Mouse (Mus musculus) urinary bladder, postnatal 25 days (tissue): ENCODE measurements around the gene Raly.
"Not testable (repeated sequence)": the region's sequence is repeated elsewhere in the genome, so short reads cannot be mapped to it uniquely, and the experiment has no call there.

Source experiments
- DNase-seq: peaks from one replicate; pipeline ENCODE4 v3.0.0; 2022; ENCODE audit warnings: low spot score

Gene Raly

GRCm38 (mm10) chr2:154836537-154836936, 45.6 kb downstream of the Raly start:
- no peak for DNase-seq

- DNase-seq = no peak
Observed at GRCm38 (mm10) chr2:154848086-154848485, 57.2 kb downstream of the Raly start.

- DNase-seq = no peak
Observed at GRCm38 (mm10) chr2:154855383-154855782, 64.5 kb downstream of the Raly start.

GRCm38 (mm10) chr2:154863672-154864071, 72.8 kb downstream of the Raly start:
- no peak for DNase-seq

GRCm38 (mm10) chr2:154865696-154866095, 74.8 kb downstream of the Raly start:
- DNase-seq = no peak

- no peak for DNase-seq
Observed at GRCm38 (mm10) chr2:154868106-154868505, 77.2 kb downstream of the Raly start.

- DNase-seq = no peak
Observed at GRCm38 (mm10) chr2:154869954-154870641, 79.2 kb downstream of the Raly start.

GRCm38 (mm10) chr2:154876621-154877020, 85.7 kb downstream of the Raly start:
- no peak for DNase-seq

GRCm38 (mm10) chr2:154891585-154891984, 100.7 kb downstream of the Raly start:
- DNase-seq = no peak

GRCm38 (mm10) chr2:154892201-154893044, 101.5 kb downstream of the Raly start, which contains the start of gene Eif2s2:
Gene Eif2s2, minus strand, starts transcription at chr2:154892935.
- DNase-seq = peak; percentile 91

- DNase-seq = no peak
Observed at GRCm38 (mm10) chr2:154893045-154893385, 102.1 kb downstream of the Raly start.

GRCm38 (mm10) chr2:154893548-154893947, 102.7 kb downstream of the Raly start:
- no peak for DNase-seq

- not testable (repeated sequence) for DNase-seq
Observed at GRCm38 (mm10) chr2:154899004-154899403, 108.1 kb downstream of the Raly start.

- DNase-seq = not testable (repeated sequence)
Observed at GRCm38 (mm10) chr2:154899412-154899811, 108.5 kb downstream of the Raly start.

GRCm38 (mm10) chr2:154902111-154902510, 111.2 kb downstream of the Raly start:
- no peak for DNase-seq

GRCm38 (mm10) chr2:154905796-154906195, 114.9 kb downstream of the Raly start:
- no peak for DNase-seq

GRCm38 (mm10) chr2:154908223-154908622, 117.3 kb downstream of the Raly start:
- not testable (repeated sequence) for DNase-seq

- DNase-seq = no peak
Observed at GRCm38 (mm10) chr2:154909789-154910188, 118.9 kb downstream of the Raly start.

GRCm38 (mm10) chr2:154915922-154916541, 125.1 kb downstream of the Raly start:
- no peak for DNase-seq

- no peak for DNase-seq
Observed at GRCm38 (mm10) chr2:154916547-154916946, 125.7 kb downstream of the Raly start.
